Mouse (Mus musculus) forebrain, embryonic 15.5 days (tissue): ENCODE measurements at regions not wholly inside any gene's neighbourhood (a gene's known extent, or its start where the extent isn't known, plus 50 kb on each side); places are given as distances from the start of the nearest gene placed in this dataset.

Experiments used
- ATAC-seq: fragments of 200-750 bp; cut with Nextera tagmentation; replicated peaks from 2 replicates; pipeline ENCODE4 v1.8.0; 2017; ENCODE audit warnings: mild to moderate bottlenecking, moderate TSS enrichment, moderate library complexity
- H3K27ac ChIP-seq: fragments of 300-500 bp; sonication (generic); replicated peaks from 2 replicates; pipeline ENCODE4 v1.5.1; 2015; ENCODE audit warnings: mild to moderate bottlenecking, inconsistent platforms
- H3K27me3 ChIP-seq: fragments of 300-500 bp; sonication (generic); 2 replicates; pipeline ENCODE4 v1.6.1; 2015; ENCODE audit warnings: inconsistent platforms
- H3K36me3 ChIP-seq: fragments of 300-500 bp; sonication (generic); 2 replicates; pipeline ENCODE4 v1.6.1; 2015; ENCODE audit warnings: mild to moderate bottlenecking, inconsistent platforms
- H3K4me1 ChIP-seq: fragments of 300-500 bp; sonication (generic); 2 replicates; pipeline ENCODE4 v1.6.1; 2015; ENCODE audit warnings: inconsistent platforms
- H3K4me2 ChIP-seq: fragments of 300-500 bp; sonication (generic); replicated peaks from 2 replicates; pipeline ENCODE4 v1.6.1; 2015; ENCODE audit warnings: mild to moderate bottlenecking, inconsistent platforms
- H3K4me3 ChIP-seq: fragments of 300-500 bp; sonication (generic); 2 replicates; pipeline ENCODE4 v1.5.1; 2015; ENCODE audit warnings: mild to moderate bottlenecking, inconsistent platforms
- H3K9ac ChIP-seq: fragments of 300-500 bp; sonication (generic); replicated peaks from 2 replicates; pipeline ENCODE4 v1.6.1; 2015; ENCODE audit warnings: mild to moderate bottlenecking, inconsistent platforms
- H3K9me3 ChIP-seq: fragments of 300-500 bp; sonication (generic); 2 replicates; pipeline ENCODE4 v1.6.1; 2016; ENCODE audit warnings: inconsistent platforms
- WGBS: fragments of 180-500 bp; shearing (Covaris S2); methylation state at CpG from one replicate; pipeline ENCODE4 v1.1.7; 2015; ENCODE audit warnings: mixed read lengths; 5-methylcytosine and 5-hydroxymethylcytosine counted together

DNA sequence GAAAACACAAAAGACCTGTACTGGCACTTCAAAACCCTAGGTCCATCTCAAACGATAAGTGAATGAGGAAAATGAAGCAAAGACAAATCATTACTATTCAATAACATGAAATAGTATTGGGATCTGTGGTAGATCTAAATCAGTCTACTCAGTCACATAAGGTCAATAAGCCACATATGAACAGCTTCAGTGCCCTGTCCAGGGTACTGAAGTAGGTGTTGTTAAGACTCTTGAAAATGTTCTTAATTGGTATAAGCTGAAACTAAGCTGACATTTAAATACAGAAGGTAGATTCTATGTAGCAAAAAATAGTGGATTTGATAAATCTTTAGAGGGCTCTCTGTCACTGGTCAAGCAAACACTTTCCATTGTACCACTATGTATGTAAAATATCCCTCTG, 183.8 kb downstream of the Tm4sf1 start:
- Histone ChIP-seq H3K4me2 (no peak overlapping the region), H3K9me3 (no peaks in the 10 kb centered on the region), H3K27me3 (no peaks in the 10 kb centered on the region), H3K9ac (no peak overlapping the region), H3K27ac (no peak overlapping the region), H3K4me3 (no peak overlapping the region), H3K36me3 (no peaks in the 10 kb centered on the region), H3K4me1 (no peaks in the 10 kb centered on the region)
- 88% methylated on average over 1 of the region's 1 CpGs for WGBS
- no peak for ATAC-seq

DNA sequence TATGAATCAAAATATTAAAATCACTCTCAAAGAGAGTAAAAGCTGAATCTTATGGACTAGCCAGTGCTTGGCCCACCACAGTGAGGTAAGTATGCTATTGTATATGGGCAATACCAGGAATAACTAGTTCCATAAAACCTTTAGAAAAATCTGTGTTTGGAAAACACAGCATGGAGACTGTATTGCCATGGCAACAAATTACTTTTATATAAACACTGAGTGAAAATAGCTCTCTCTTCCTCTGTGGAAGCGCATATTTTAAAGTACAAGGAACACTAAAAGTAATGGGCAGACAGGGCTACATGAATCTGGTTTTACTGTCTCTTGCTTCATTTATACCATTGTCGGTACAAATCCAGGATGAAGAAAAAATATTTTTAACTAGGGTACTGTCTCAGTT, 199.5 kb downstream of the Tm4sf1 start:
- WGBS: 70% methylated on average over 2 of the region's 2 CpGs
- Histone ChIP-seq H3K4me1 (no peaks in the 10 kb centered on the region), H3K9me3 (no peaks in the 10 kb centered on the region), H3K4me2 (no peak overlapping the region), H3K27ac (no peak overlapping the region), H3K27me3 (no peaks in the 10 kb centered on the region), H3K36me3 (no peaks in the 10 kb centered on the region), H3K4me3 (no peak overlapping the region), H3K9ac (no peak overlapping the region)
- ATAC-seq: no peak; the same call in 1 of the 2 replicates

DNA sequence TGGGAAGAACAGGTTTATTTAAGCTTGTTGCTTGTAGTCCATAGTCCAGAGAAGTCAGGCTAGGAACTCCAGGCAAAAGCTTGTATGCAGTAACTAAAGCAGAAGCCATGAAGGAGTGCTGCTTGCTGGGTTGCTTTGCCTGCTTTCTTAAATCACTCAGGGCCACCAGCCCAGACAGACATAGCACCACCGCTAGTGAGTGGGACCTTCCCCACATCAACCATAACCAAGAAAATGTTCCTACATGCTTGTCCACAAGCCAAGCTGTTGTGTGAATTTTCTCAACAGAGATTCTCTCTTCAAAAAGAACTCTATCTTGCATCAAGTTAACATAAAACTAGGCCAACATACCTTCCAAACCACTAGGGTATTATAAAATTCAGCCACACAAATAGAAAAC, 201.3 kb downstream of the Tm4sf1 start:
- Histone ChIP-seq H3K9ac (no peak overlapping the region), H3K4me2 (no peak overlapping the region), H3K4me3 (no peak overlapping the region), H3K4me1 (no peaks in the 10 kb centered on the region), H3K27me3 (no peaks in the 10 kb centered on the region), H3K27ac (no peak overlapping the region), H3K9me3 (no peaks in the 10 kb centered on the region), H3K36me3 (no peaks in the 10 kb centered on the region)
- no peak for ATAC-seq
- 97% methylated on average over 1 of the region's 1 CpGs for WGBS

DNA sequence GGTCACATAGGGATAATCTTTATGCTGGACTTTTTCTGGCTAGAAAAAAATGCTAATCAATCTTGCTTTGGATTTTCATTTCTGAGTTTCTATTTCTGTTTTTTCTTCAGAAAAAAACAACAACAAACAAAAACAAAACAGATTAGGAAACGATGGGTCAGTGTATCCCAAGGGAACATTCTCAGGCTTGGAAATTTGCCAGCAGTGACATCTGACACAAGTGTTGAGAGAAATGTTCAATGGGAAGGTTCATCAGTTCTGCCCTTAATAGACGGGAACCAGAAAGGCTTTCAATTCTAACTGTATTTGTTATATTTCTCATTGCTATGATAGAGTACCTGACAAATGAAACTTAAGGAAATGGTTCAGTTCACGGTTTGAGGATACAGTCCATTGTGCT, 206.9 kb downstream of the Tm4sf1 start:
- Histone ChIP-seq H3K9me3 (no peaks in the 10 kb centered on the region), H3K4me3 (no peak overlapping the region), H3K4me2 (no peak overlapping the region), H3K9ac (no peak overlapping the region), H3K36me3 (no peaks in the 10 kb centered on the region), H3K27me3 (no peaks in the 10 kb centered on the region), H3K4me1 (no peaks in the 10 kb centered on the region), H3K27ac (no peak overlapping the region)
- WGBS: 69% methylated on average over 3 of the region's 3 CpGs
- ATAC-seq: no peak

DNA sequence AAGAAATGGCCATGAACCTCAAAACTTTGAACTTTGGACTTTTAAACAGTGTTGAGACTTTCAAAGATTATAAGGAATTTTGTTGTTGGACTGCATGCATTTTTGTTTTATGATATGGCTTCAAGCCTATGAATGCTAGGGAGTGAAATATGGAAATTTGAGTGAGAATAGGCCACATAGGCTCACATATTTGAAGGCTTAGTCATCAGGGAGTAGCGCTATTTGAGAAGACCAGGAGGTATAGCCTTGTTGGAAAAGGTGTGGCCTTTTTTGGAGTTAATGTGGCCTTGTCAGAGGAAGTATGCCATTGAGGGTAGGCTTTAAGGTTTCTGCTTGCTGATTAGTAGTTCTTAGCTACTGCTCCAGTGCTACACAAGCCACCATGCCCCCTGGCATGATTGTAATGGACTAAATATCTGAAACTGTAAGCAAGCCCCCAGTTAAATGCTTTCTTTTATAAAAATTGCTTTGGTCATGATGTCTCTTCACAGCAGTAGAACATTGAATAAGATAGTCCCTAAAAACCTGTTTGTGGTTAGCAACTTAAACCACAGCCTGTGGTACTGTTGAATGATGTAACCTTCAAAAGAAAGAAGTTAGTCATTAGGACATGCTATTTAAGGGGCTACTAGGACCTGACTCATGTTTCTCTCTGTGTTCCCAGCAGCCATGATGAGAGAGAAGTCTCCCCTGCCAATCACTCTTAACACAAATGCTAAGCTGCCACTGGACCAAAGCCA, 208.4 kb downstream of the Tm4sf1 start:
- Histone ChIP-seq H3K9me3 (no peaks in the 10 kb centered on the region), H3K4me3 (no peak overlapping the region), H3K27me3 (no peaks in the 10 kb centered on the region), H3K9ac (no peak overlapping the region), H3K4me2 (no peak overlapping the region), H3K4me1 (no peaks in the 10 kb centered on the region), H3K27ac (no peak overlapping the region), H3K36me3 (no peaks in the 10 kb centered on the region)
- 96% methylated on average over 1 of the region's 1 CpGs for WGBS
- no peak for ATAC-seq

DNA sequence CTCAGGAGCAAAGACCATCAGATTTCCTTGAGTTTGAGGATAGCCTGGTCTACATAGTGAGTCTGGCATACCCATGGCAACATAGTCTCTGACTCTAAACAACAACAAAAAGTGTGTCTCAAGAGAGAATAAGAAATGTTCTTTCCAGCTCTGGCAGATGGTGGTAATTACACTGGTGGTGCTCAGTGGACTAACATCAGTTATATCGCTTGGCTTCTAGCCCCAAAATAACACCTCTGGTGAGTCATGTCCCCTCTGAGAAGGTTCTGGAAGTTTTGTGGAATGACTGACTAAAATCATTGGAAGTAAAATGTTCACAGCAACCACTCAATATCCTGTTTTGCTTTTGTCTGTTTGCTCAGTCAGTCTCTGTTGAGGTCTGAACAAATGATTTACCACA, 227.3 kb downstream of the Tm4sf1 start:
- Histone ChIP-seq H3K27me3 (no peaks in the 10 kb centered on the region), H3K9ac (no peak overlapping the region), H3K4me1 (no peaks in the 10 kb centered on the region), H3K36me3 (no peaks in the 10 kb centered on the region), H3K9me3 (no peaks in the 10 kb centered on the region), H3K27ac (no peak overlapping the region), H3K4me2 (no peak overlapping the region), H3K4me3 (no peak overlapping the region)
- WGBS: 93% methylated on average over 1 of the region's 1 CpGs
- ATAC-seq: no peak

DNA sequence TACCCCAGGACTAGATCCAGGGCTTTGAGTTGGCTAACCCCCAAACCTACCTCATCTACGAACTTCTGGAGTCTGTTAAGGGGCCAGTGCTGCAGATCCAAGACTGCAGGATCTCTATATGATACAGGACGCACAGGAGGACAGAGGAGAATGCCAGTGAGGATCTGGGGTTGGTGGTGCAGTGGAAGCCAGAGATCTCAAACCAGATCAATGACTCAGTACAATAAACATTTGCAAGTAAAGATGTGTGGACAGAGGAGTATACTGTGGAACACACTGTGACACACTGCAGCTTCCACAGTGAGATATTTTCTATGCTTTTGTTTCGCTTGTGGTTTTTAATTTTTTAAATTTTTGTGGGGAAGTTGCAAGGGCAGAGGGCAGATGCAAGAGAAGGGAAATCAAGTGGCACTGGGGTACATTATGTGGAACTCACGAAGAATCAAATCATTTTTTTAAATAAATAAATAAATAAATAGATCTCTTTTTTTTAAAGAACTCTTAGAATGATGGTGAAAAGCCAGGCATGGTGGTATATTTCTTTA, 227.8 kb downstream of the Tm4sf1 start:
- ATAC-seq: no peak
- Histone ChIP-seq H3K4me2 (no peak overlapping the region), H3K4me3 (no peak overlapping the region), H3K27ac (no peak overlapping the region), H3K36me3 (no peaks in the 10 kb centered on the region), H3K4me1 (no peaks in the 10 kb centered on the region), H3K9ac (no peak overlapping the region), H3K27me3 (no peaks in the 10 kb centered on the region), H3K9me3 (no peaks in the 10 kb centered on the region)
- WGBS: 87% methylated on average over 4 of the region's 4 CpGs

DNA sequence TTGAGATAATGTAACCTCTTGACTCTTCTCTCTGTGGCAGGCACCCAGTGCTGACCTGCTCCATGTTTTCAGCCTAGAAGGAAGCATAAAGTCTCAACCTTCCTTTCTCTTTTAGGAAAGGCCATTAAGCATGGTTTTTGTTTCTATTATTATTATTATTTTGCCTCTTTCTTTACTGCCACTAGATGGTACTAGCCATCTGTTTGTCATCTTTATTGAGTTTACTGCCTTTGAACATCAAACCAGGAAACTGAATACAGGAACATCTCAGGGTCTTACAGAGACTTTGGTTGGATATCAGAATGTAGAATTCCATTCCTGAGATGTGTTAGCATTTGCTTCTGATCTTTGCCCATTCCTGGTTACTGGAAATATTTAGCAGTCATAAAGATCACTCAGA, 268.8 kb downstream of the Tm4sf1 start:
- Histone ChIP-seq H3K4me1 (no peaks in the 10 kb centered on the region), H3K9ac (no peak overlapping the region), H3K27me3 (no peaks in the 10 kb centered on the region), H3K4me2 (no peak overlapping the region), H3K9me3 (no peaks in the 10 kb centered on the region), H3K4me3 (no peak overlapping the region), H3K27ac (no peak overlapping the region), H3K36me3 (no peaks in the 10 kb centered on the region)
- ATAC-seq: no peak

DNA sequence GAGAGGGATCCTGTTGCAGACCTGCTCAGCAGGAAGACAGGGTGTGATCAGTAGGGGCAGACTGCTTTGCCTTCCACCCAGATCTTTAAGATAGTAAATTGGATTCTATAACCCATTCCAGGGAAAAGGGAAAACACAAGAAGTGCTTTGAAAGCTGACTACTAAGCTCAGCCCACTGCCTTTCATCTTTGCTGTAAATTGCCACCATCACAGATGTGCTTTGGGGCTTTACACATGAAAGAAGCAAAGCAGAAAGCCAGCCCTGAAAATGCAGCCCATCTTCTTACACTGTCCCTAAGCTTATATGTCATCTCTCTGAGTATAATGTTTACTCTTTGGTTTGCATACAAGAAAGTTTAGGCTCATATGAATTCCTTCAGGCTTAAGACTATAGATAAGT, 283.6 kb downstream of the Tm4sf1 start:
- Histone ChIP-seq H3K27me3 (no peaks in the 10 kb centered on the region), H3K9me3 (no peaks in the 10 kb centered on the region), H3K4me3 (no peak overlapping the region), H3K27ac (no peak overlapping the region), H3K36me3 (no peaks in the 10 kb centered on the region), H3K4me2 (no peak overlapping the region), H3K4me1 (no peaks in the 10 kb centered on the region), H3K9ac (no peak overlapping the region)
- ATAC-seq: no peak

DNA sequence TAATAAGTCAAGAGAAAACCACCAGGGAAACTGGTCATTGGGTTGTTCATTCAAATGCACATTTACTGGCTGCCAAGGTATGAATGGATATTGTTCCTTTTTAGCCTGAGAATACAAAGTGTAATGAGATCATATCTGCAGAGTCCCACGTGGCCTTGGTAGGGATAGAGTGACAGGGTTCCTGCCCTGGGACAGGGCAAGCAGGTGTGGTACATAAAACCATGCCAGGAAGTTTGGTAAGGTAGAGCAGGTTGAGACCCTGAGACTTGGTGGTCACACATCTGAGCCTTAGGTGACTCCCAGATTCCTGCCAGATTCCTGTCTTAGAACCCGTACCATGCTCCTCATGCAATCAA, 320.5 kb downstream of the Tm4sf1 start:
- H3K4me3 ChIP-seq: no peak overlapping the region

DNA sequence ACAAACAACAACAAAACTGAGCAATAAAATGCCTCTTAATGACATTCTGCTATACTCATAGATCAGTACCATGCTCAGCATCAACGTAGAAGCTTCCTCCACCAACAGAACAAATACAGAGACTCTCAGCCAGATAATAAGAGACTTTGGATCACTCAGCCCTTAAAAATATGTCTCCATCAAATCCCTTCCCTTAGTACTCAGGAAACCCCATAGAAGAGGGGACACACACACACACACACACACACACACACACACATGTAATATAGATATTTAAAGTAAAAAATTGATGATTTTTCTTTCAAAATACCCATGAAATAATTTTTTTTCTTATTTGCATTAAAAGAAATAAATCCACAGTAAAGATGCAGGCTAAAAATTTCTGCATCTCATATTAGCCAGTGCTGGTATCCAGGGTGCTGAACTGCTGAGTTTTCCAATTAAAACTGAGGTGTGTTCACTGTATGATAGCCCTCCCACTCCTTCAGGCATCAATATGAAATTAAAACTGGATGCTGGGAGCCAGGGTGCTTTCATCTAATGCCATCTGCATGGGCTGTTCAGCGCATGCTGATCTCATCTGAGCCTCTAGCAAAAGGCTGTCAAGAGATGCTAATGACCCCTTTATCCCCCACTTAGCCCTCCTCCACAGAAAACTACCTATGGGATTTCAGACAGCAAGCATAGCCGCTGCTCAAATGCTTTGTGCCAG, 321.0 kb downstream of the Tm4sf1 start:
- Histone ChIP-seq H3K9ac (no peak overlapping the region), H3K27ac (no peak overlapping the region), H3K36me3 (no peaks in the 10 kb centered on the region), H3K4me2 (no peak overlapping the region), H3K9me3 (no peaks in the 10 kb centered on the region), H3K27me3 (no peaks in the 10 kb centered on the region), H3K4me1 (peaks cover 3% of the 10 kb centered on the region; the same call in 1 of the 2 replicates), H3K4me3 (no peak overlapping the region)
- ATAC-seq: peak; percentile 83
- 34% methylated on average over 3 of the region's 3 CpGs for WGBS

More for the DNA sequence above, 320.5 kb downstream of the Tm4sf1 start:
- WGBS: 44% methylated on average over 2 of the region's 2 CpGs
- peak; percentile 64 for ATAC-seq
- Histone ChIP-seq H3K27ac (no peak overlapping the region), H3K9ac (no peak overlapping the region), H3K27me3 (no peaks in the 10 kb centered on the region), H3K9me3 (no peaks in the 10 kb centered on the region), H3K4me2 (no peak overlapping the region), H3K4me1 (peaks cover 3% of the 10 kb centered on the region; the same call in 1 of the 2 replicates), H3K36me3 (no peaks in the 10 kb centered on the region)

DNA sequence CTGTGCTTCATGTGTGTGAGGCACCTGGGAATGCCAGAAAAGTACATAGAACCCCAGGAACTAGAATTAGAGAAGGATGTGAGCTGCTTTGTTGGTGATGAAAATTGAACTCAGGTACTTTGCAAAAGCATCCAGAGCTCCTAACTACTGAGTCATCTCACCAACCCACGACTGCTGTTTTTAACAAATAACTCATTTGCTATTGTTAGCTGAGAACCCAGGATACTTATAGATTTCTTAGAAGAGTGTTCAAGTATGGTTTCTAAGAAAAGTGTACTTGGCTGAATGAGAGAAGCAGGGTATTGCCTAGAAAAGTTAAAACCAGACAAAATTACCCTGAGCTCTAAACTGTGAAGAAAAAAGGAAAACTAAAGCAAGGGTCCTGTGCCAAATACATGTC, 335.8 kb downstream of the Tm4sf1 start:
- no peak overlapping the region for H3K9ac ChIP-seq
- no peaks in the 10 kb centered on the region for H3K27me3 ChIP-seq
- H3K27ac ChIP-seq: no peak overlapping the region
- peaks cover 14% of the 10 kb centered on the region for H3K4me1 ChIP-seq
- no peaks in the 10 kb centered on the region for H3K36me3 ChIP-seq
- 65% methylated on average over 1 of the region's 1 CpGs for WGBS
- no peaks in the 10 kb centered on the region for H3K9me3 ChIP-seq
- no peak for ATAC-seq
- no peak overlapping the region for H3K4me3 ChIP-seq
- no peak overlapping the region for H3K4me2 ChIP-seq

DNA sequence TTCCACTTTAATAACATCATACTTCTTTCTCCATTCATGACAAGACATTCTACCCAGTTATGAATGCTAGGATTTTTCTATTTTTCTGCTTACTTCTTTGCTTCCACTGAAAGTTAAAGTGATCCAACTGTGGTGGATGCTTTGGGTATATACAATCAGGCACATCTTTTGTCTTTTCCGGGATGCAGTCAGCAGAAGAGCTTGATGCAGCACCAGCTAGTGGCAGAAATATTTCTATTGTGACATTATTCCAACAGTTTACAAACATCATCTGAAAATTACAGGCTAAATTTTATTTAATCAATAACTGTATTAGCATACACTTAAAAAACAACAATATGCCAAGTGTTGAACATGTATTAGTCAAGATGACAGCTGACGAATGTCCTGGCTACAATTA, 336.3 kb downstream of the Tm4sf1 start:
- H3K9me3 ChIP-seq: no peaks in the 10 kb centered on the region
- H3K4me1 ChIP-seq: peaks cover 14% of the 10 kb centered on the region
- no peak for ATAC-seq
- H3K4me3 ChIP-seq: no peak overlapping the region
- no peaks in the 10 kb centered on the region for H3K36me3 ChIP-seq
- H3K27me3 ChIP-seq: no peaks in the 10 kb centered on the region
- no peak overlapping the region for H3K27ac ChIP-seq
- no peak overlapping the region for H3K4me2 ChIP-seq
- WGBS: 74% methylated on average over 2 of the region's 2 CpGs
- no peak overlapping the region for H3K9ac ChIP-seq
